Mouse (Mus musculus) hindbrain, postnatal 0 days (tissue): ENCODE measurements around the gene Il31. TPM values are rescaled to one million over a fixed set of nuclear protein-coding genes. Genes with fewer than 3 reads are reported as not detected.

Source experiments
- ATAC-seq: fragments of 200-750 bp; cut with Nextera tagmentation; 2 replicates; pipeline ENCODE4 v1.8.0; 2017; ENCODE audit warnings: mild to moderate bottlenecking, moderate TSS enrichment, moderate library complexity
- DNase-seq: peaks from one replicate; pipeline ENCODE4 v3.0.0-alpha.2; 2015; ENCODE audit warnings: low spot score
- H3K27ac ChIP-seq: fragments of 300-500 bp; sonication (generic); 2 replicates; pipeline ENCODE4 v1.5.1; 2014; ENCODE audit warnings: mild to moderate bottlenecking
- H3K27me3 ChIP-seq: fragments of 300-500 bp; sonication (generic); 2 replicates; pipeline ENCODE4 v1.6.1; 2014; ENCODE audit warnings: low read length, mixed read lengths; ENCODE audit not compliant: insufficient read depth
- H3K36me3 ChIP-seq: fragments of 300-500 bp; sonication (generic); 2 replicates; pipeline ENCODE4 v1.6.1; 2014; ENCODE audit warnings: low read length, mixed read lengths; ENCODE audit not compliant: insufficient read depth
- H3K4me1 ChIP-seq: fragments of 300-500 bp; sonication (generic); 2 replicates; pipeline ENCODE4 v1.6.1; 2014; ENCODE audit warnings: antibody characterized with exemption, low read length, mixed read lengths; ENCODE audit not compliant: insufficient read depth
- H3K4me2 ChIP-seq: fragments of 300-500 bp; sonication (generic); 2 replicates; pipeline ENCODE4 v1.6.1; 2014; ENCODE audit warnings: low read depth, mild to moderate bottlenecking, low read length, moderate library complexity, mixed read lengths
- H3K4me3 ChIP-seq: fragments of 300-500 bp; sonication (generic); 2 replicates; pipeline ENCODE4 v1.5.1; 2014; ENCODE audit warnings: low read length
- H3K9ac ChIP-seq: fragments of 300-500 bp; sonication (generic); replicated peaks from 2 replicates; pipeline ENCODE4 v1.6.1; 2014; ENCODE audit warnings: mild to moderate bottlenecking, low read length, moderate library complexity, mixed read lengths
- H3K9me3 ChIP-seq: fragments of 300-500 bp; sonication (generic); 2 replicates; pipeline ENCODE4 v1.6.1; 2016; ENCODE audit warnings: low read length, mixed read lengths
- CTCF ChIP-seq: IDR thresholded peaks from 2 replicates; pipeline ENCODE4 v1.5.1; 2016; ENCODE audit warnings: antibody characterized with exemption, control low read depth, low read depth
- WGBS: fragments of 180-500 bp; shearing (Covaris S2); extraction: QIAGEN DNeasy Blood & Tissue Kit; methylation state at CpG from one replicate; pipeline ENCODE4 v1.1.7; 2014; 5-methylcytosine and 5-hydroxymethylcytosine counted together
- polyA plus RNA-seq: library from polyadenylated mRNA; unstranded; fragments of >200 nt; fragmentation: Nextera tagmentation; extraction: Ambion mirVana; gene quantifications from 2 replicates; pipeline ENCODE4 v1.2.1, GENCODE M21; 2015
- total RNA-seq: library from RNA; depleted of rRNA; stranded (reverse); fragments of >200 nt; gene quantifications from 2 replicates; pipeline ENCODE4 v1.2.3, GENCODE M21; 2014

Il31 gene
- total and polyA plus RNA-seq, 2 experiments from 2014 or later, result not detected

GRCm38 (mm10) chr5:123487659-123488395 lies 1.5 kb downstream of the Il31 start:
- Histone ChIP-seq H3K9me3 (no peaks in the 10 kb centered on the region), H3K36me3 (no peaks in the 10 kb centered on the region), H3K9ac (no peak overlapping the region), H3K27ac (no peak overlapping the region), H3K4me2 (no peak overlapping the region), H3K4me3 (no peak overlapping the region), H3K27me3 (no peaks in the 10 kb centered on the region), H3K4me1 (peaks cover 7% of the 10 kb centered on the region; the same call in 1 of the 2 replicates)
- no peak for DNase-seq
- WGBS, result 85% methylated on average over 11 of the region's 11 CpGs
- TF ChIP-seq CTCF, result no peak
- no peak for ATAC-seq

- DNase-seq (peak; percentile 34), ATAC-seq (no peak)
- no peak overlapping the region for H3K9ac ChIP-seq
- H3K27me3 ChIP-seq, result no peaks in the 10 kb centered on the region
- WGBS, result 33% methylated on average over 5 of the region's 5 CpGs
- no peaks in the 10 kb centered on the region for H3K4me1 ChIP-seq
- no peak overlapping the region for H3K4me2 ChIP-seq
- H3K27ac ChIP-seq, result no peak overlapping the region
- H3K4me3 ChIP-seq, result no peak overlapping the region
- no peaks in the 10 kb centered on the region for H3K9me3 ChIP-seq
- H3K36me3 ChIP-seq, result no peaks in the 10 kb centered on the region
- TF ChIP-seq CTCF, result no peak
Measured at GRCm38 (mm10) chr5:123473817-123474216, 15.5 kb downstream of the Il31 start.

- 67% methylated on average over 10 of the region's 10 CpGs for WGBS
Measured at GRCm38 (mm10) chr5:123470784-123471400, 18.4 kb downstream of the Il31 start.

GRCm38 (mm10) chr5:123464638-123465037 lies 24.7 kb downstream of the Il31 start:
- Histone ChIP-seq H3K27ac (no peak overlapping the region), H3K36me3 (no peaks in the 10 kb centered on the region), H3K4me3 (no peak overlapping the region), H3K9ac (no peak overlapping the region), H3K4me2 (no peak overlapping the region), H3K9me3 (no peaks in the 10 kb centered on the region), H3K27me3 (no peaks in the 10 kb centered on the region), H3K4me1 (no peaks in the 10 kb centered on the region)
- DNase-seq, result no peak
- TF ChIP-seq CTCF, result no peak
- no peak for ATAC-seq
- 100% methylated on average over 1 of the region's 1 CpGs for WGBS

More at GRCm38 (mm10) chr5:123470784-123471400, 18.4 kb downstream of the Il31 start:
- Histone ChIP-seq H3K27me3 (no peaks in the 10 kb centered on the region), H3K9me3 (no peaks in the 10 kb centered on the region), H3K36me3 (no peaks in the 10 kb centered on the region), H3K27ac (no peak overlapping the region), H3K4me3 (no peak overlapping the region), H3K9ac (no peak overlapping the region), H3K4me2 (no peak overlapping the region), H3K4me1 (no peaks in the 10 kb centered on the region)
- ATAC-seq, result no peak
- no peak for DNase-seq
- TF ChIP-seq CTCF, result no peak

- H3K36me3 ChIP-seq, result no peaks in the 10 kb centered on the region
- 53% methylated on average over 5 of the region's 5 CpGs for WGBS
- no peak for TF ChIP-seq CTCF
- no peak for DNase-seq
- H3K4me1 ChIP-seq, result no peaks in the 10 kb centered on the region
- H3K9ac ChIP-seq, result no peak overlapping the region
- no peaks in the 10 kb centered on the region for H3K27me3 ChIP-seq
- no peak overlapping the region for H3K4me3 ChIP-seq
- no peak overlapping the region for H3K4me2 ChIP-seq
- H3K9me3 ChIP-seq, result no peaks in the 10 kb centered on the region
- ATAC-seq, result no peak
- no peak overlapping the region for H3K27ac ChIP-seq
Measured at GRCm38 (mm10) chr5:123461420-123461819, 27.9 kb downstream of the Il31 start.

- H3K4me2 ChIP-seq, result no peak overlapping the region
- no peak for DNase-seq
- no peaks in the 10 kb centered on the region for H3K4me1 ChIP-seq
- no peaks in the 10 kb centered on the region for H3K27me3 ChIP-seq
- no peaks in the 10 kb centered on the region for H3K9me3 ChIP-seq
- H3K36me3 ChIP-seq, result peaks cover 72% of the 10 kb centered on the region
- H3K4me3 ChIP-seq, result no peak overlapping the region
- no peak overlapping the region for H3K9ac ChIP-seq
- no peak for ATAC-seq
- H3K27ac ChIP-seq, result no peak overlapping the region
- no peak for TF ChIP-seq CTCF
- 90% methylated on average over 7 of the region's 7 CpGs for WGBS
Measured at GRCm38 (mm10) chr5:123451886-123452285, 37.4 kb downstream of the Il31 start.

GRCm38 (mm10) chr5:123444849-123445334 lies 44.4 kb downstream of the Il31 start:
- no peak overlapping the region for H3K9ac ChIP-seq
- no peak overlapping the region for H3K4me2 ChIP-seq
- no peak overlapping the region for H3K4me3 ChIP-seq
- TF ChIP-seq CTCF, result no peak
- H3K36me3 ChIP-seq, result peaks cover 51% of the 10 kb centered on the region
- H3K4me1 ChIP-seq, result no peaks in the 10 kb centered on the region
- H3K27ac ChIP-seq, result no peak overlapping the region
- DNase-seq (no peak), ATAC-seq (no peak)
- no peaks in the 10 kb centered on the region for H3K9me3 ChIP-seq
- WGBS, result 85% methylated on average over 5 of the region's 5 CpGs
- no peaks in the 10 kb centered on the region for H3K27me3 ChIP-seq
